Mouse (Mus musculus) c-Kit-positive CD71-positive TER-119-negative erythroid progenitor cells, embryonic 14.5 days (primary cell): ENCODE measurements around the gene Olfr1082.
"Not testable (repeated sequence)": the region's sequence is repeated elsewhere in the genome, so short reads cannot be mapped to it uniquely, and the experiment has no call there.

Experiments used
- DNase-seq: peaks from one replicate; pipeline ENCODE4 v3.0.0-alpha.2; 2013; ENCODE audit warnings: low read depth

Gene Olfr1082

DNA sequence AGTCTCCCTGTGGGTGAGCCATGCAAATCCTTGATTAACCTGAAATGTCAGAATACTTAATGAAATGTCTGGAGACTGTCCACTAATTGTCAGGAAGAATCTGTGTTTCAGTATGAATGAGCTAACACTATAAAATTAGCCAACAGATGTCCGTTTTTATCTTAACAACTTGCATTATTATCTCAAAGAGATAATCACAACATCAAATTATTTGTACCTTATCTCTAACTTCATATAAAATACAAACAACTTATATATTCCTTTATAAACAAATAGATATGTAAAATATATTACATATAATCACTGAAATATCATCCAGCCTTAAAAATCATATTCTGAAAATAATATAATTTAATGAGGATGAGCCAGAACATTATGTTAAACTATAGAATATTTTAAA lies at the start of gene Olfr1082:
Olfr1082 (minus strand) TSS at position 101 of the 400 bp plus-strand sequence.
- not testable (repeated sequence) for DNase-seq

DNA sequence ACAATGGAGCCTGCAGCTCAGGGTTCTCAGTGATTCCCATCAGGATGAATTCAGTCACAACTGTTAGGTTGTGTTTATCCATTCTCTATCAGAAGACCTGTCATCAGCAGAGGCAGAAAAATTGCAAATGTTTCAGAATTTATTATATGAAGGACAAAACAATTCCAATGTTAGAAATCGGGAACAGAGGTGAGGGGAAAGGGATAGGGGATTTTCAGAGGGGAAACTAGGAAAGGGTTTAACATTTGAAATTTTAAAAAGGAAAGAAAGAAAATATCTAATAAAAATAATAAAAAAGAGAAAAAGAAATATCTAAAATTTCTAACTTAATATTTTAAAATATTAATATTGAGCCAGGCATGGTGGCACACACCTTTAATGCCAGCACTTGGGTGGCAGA lies 40.9 kb upstream of the Olfr1082 start, which contains the start of gene Olfr1084:
Olfr1084 (minus strand) TSS at position 101 of the 400 bp plus-strand sequence.
- not testable (repeated sequence) for DNase-seq

DNA sequence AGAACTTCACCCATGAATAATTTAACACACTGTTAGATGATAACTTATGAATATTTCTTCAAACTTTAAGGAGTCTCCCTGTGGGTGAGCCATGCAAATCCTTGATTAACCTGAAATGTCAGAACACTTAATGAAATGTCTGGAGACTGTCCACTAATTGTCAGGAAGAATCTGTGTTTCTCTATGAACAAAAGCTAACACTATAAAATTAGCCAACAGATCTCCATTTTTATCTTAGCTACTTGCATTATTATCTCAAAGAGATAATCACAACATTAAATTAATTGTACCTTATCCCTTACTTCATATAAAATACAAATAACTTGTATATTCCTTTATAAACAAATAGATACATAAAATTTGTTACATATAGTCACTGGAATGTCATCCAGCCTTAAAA lies 40.6 kb downstream of the Olfr1082 start, which contains the start of gene Olfr1080:
Olfr1080 (minus strand) TSS at position 101 of the 400 bp plus-strand sequence.
- DNase-seq: not testable (repeated sequence)
